ENCODE assay signal across 17 mouse cellular contexts in the genomic region with DNA sequence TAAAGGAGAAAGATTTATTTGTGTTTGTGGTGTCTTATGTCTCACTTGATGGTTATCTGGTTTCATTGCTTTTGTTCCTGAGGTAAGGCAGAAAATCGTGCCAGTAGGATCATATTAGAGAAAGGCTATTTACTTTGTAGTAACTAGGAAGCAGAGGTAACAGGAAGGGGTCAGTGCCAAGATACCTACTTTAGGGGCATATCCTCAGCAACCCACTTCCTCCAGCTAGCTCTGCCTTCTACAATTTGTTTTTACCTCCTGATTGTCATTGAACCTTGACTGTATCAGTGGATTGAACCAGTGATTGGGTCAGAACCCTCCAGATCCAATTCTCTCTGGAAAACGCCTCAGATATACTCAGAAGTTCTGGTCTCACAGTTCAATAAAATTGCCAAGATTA. TPM values are rescaled to one million over a fixed set of nuclear protein-coding genes. Genes with fewer than 3 reads are reported as not detected.
DNase-seq lines count a peak whose midpoint lies in the region; ATAC-seq lines count a peak whose summit lies in the region.
"Had no signal": no experiment of that assay in that cellular context is flagged by ENCODE, and none has a peak within 500 bp of the region (broad histone marks: within the 10 kb centered on the region; RNA-seq: fewer than 3 reads in every experiment).

No protein-coding gene starts in this region.

- ATAC-seq in activated CD4-positive, CD25-positive, alpha-beta regulatory T cell, adult 4 months = peak; percentile 43
- 0 out of 2 replicates have a peak, but pooled peaks have one; percentile 40 for ATAC-seq in megakaryocyte, adult 5-6 weeks (ENCODE audit: poor library complexity, severe bottlenecking)
- ATAC-seq: forebrain, embryonic 13.5 days; forebrain, embryonic 16.5 days; hindbrain, embryonic 16.5 days had no signal

- DNase-seq in 416B (ENCODE audit: low read depth) = peak; percentile 18
- DNase-seq in CD4-positive helper T cell, adult 2 months (ENCODE audit: low read depth, low spot score) = peak; percentile 6
- DNase-seq in frontal cortex, postnatal 25 days (ENCODE audit: low spot score in 2 of 2) = no peak
- no peak for DNase-seq in urinary bladder, adult 18-20 months (ENCODE audit: low spot score in 2 of 2)
- DNase-seq: adrenal gland, postnatal 10 days; adrenal gland, postnatal 36 days; cerebellum, adult 18-20 months; cerebellum, adult 9-10 months; cerebellum, postnatal 14 days; gastrocnemius, adult 2 months; gastrocnemius, postnatal 14 days; heart, adult 11 months had no signal

RNA-seq across cellular contexts. Expression of a gene that starts 19.5 kb away (rescaled TPM):
- polyA plus RNA-seq in activated CD4-positive, CD25-positive, alpha-beta regulatory T cell, adult 4 months (2017; shearing (Covaris generic)) = 10 to 100 TPM in 1 of 2 experiments, 1 to 10 TPM in 1; 9.4 to 14.2 TPM
- total RNA-seq in megakaryocyte, adult 5-6 weeks (2015) = 166 and 194 TPM in 2 replicates
- total RNA-seq in megakaryocyte, adult 5-6 weeks (2017) = 188 and 200 TPM in 2 replicates

Comparison
In these comparisons a context has a peak if more than half of its experiments do, and no peak if none do; other contexts are left out.
1. DNase-seq: peak in 416B (single experiment) and CD4-positive helper T cell, adult 2 months (single experiment); none in frontal cortex, postnatal 25 days (0 of 2) and urinary bladder, adult 18-20 months (0 of 2).